Mouse (Mus musculus) 416B (cell line): ENCODE data around the gene Itgal.
"Not testable (repeated sequence)": the region's sequence is repeated elsewhere in the genome, so short reads cannot be mapped to it uniquely, and the experiment has no call there.

Experiments used
- DNase-seq: peaks from one replicate; pipeline ENCODE4 v3.0.0; 2011; ENCODE audit warnings: low read depth

Gene Itgal

DNA sequence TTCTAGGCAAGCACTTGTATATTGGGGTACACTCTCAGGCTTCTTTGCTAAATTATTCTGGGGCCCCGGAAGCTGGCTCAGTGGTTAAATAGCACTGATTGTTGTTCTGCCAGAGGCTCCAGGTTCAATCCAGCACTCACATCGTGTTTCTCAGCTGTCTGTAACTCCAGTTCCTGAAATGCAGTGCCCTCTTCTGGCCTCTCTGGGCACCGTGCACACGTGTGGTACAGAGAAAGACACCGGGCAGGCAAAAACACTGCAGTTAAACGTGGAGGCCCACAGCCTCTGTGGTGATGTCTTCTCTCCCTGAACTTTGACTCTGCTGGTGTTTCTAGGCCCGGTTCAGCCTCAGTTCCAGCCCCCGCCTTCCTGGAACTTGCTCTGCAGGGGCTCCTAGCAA lies 17.7 kb upstream of the Itgal start:
- peak; percentile 81 for DNase-seq

DNA sequence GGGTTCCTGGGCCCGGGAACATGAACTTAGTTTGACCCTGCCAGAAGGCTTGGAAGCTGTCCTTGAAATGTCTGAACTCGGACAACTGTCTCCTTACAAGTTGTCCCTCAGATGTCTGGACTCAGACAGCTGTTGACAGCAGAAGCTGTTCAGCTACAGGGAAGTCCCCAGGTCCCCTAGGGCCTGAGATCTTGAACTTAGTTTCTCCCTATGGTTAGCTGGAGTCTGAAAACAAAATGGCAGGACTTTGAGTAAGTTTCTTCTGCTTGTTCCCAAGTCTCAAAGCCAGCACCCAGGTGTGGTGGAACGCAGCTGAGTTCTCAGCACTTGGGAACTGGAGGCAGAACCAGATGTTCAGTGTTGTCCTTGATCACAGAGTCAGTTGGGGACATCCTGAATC lies 16.0 kb upstream of the Itgal start:
- DNase-seq: no peak

DNA sequence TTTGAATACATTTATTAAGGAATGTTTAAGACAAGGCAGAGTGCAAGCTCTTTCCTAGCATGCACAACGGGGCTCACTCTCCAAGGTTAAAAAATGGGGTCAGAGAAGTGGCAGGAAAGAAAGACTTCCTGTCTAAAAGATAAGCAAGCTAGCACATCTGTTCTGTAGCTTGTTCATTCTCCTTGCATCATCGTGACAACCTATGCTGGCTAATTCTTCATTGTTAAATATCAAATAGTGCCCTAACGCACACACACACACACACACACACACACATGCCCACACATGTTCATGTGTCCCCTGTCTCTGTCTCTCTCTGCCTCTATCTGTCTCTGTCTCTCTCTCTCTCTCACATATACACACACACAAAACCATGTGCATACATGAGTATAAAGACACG lies 14.9 kb upstream of the Itgal start:
- peak; percentile 93 for DNase-seq

DNA sequence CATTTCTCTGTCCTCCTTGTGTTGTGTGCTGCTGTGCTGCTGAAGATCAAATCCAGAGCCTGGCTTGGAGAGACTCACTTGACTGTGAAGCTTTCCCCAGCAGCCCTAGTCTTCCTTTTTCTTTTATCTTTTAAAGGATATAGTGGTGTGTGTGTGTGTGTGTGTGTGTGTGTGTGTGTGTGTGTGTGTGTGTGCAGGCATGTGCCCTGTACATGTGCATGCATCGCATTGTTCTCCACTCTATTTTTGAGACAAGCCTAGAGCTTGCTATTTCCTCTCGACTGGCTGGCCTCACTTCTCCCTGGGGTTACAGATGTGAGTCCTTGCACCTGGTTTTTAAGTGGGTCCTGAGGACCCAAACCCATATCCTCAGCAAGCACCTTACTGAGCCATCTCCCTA lies 13.9 kb upstream of the Itgal start:
- no peak for DNase-seq

DNA sequence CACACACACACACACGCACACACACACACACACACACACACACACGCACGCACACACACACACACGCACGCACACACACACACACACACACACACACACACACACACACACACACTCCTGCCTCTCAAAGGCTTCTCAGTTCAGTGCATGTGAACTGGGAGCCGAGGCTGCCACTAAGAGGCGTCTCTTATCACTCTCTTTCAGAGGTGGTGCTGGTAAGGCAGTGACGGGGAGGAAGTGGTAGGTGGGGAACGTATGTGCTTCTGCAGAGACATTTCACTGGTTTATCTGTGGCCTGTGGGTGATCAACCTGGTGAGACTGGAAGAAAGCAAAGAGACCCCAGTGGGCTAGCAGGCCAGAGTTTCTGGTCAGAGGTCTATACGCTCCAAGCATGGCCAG lies 10.9 kb upstream of the Itgal start:
- peak; percentile 74 for DNase-seq

DNA sequence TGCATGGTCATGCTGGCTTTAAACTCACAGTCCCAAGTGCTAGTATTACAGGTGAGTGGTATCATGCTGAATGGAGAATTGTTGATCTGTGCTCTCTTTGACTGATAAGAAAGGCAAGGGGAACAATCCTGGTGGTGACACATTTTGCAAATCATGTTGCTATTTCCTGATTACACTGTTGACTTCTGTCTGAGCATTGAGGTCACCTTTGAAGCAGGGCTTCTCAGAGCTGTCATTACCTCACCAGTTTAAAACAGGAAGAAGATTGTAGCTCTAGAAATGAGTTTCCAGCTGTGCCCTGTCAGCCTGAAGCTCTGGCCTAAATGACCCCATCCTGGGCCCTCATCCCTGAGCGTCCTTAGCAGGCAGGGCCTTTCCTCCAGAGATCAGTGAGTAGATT lies 8.1 kb upstream of the Itgal start:
- DNase-seq: peak; percentile 75

DNA sequence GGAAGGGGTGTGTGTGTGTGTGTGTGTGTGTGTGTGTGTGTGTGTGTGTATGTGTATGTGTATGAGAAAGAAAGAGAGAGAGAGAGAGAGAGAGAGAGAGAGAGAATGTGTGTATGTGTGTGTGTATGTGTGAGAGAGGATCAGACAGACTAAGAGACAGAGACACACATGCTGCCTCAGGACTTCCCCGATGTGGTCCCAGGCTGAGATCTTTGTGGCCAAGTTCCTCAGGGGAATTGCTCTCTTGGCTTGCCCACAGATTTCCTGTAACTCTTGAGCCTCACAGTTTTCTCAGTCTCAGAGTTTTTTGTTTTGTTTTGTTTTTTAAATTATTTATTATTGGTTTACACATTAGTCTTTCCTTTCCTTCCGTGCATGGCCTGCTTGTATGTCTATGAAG lies 6.8 kb upstream of the Itgal start:
- no peak for DNase-seq

DNA sequence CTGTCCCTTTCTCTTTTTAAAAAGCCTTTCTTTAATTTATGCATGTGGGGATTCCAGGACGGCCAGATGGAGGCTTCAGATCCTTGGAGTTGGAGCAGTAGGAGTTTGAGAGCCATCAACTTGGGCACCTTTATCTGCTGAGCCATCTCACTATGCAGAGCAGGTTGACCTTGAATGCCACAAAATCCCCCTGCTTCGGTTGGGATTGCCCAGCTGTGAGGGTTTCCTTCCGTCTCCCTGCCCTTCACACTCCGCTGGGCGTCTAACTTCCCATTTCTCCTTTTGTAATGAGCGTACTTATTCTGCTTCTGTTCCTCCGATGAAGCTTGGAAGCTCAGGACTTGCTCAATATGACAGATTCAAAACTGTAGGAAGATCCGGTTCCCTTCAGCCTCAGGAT lies 5.9 kb upstream of the Itgal start:
- peak; percentile 49 for DNase-seq

DNA sequence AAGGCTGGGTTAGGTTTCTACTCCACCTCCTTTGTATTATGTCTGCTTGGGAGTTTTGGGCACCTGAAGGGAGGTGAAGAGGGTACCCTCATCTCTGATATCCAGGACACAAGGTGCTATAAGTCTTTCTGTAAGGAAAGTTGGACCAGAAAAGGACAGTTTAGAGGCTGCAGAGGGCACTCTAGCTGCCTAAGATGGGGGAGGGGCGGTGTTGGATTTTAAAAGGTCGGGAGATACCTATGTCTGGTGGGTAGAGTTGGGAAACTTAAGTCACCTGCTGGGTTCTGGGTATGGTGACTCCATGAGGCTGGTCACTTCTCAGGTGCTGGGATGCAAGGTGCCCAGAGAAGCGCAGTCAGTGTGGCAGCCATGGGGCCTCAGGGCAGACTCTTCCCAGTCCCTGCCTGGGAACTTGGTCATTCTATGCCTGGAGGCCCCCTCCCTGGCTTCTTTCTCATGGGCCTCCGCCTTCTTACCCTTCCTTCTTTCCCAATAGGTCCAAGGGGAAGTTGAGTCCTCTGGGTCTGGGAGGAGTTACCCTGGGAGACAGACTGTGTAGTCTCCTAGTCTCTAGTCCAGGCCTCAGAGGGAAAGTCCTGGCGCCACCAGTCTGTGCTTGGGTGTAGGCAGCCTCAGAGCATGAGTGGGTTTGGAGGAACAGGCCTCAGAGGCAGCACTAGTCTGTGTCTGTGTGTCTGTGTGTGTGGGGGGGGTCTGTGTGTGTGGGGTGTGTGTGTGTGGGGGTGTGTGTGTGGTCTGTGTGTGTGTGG lies 911 bp downstream of the Itgal start:
- no peak for DNase-seq

DNA sequence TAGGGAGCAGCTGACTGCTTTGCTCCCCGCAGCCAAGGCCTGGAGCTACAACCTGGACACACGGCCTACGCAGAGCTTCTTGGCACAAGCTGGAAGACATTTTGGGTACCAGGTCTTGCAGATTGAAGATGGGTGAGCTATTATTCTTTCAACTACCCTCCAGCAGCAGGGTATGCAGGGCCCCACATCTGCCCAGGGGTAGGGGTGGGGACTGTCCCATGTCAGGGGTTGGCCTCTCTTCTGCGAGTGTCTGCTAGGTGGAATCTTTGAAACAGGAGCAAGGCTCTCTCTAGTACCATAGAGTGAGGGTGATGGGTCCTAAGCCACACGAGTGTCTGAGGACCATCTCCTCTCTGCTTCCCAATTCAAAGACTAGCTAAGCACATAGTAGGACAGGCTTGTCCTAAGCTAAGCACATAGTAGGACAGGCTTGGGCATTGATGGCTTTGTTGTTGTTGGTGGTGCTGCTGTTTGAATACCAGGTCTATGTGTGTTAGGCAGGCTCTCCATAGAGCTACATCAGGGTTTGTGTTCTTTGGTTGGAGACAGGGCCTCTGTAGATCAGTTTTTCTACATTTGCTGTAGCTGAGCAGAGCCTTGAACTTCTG lies 1.6 kb downstream of the Itgal start:
- no peak for DNase-seq

DNA sequence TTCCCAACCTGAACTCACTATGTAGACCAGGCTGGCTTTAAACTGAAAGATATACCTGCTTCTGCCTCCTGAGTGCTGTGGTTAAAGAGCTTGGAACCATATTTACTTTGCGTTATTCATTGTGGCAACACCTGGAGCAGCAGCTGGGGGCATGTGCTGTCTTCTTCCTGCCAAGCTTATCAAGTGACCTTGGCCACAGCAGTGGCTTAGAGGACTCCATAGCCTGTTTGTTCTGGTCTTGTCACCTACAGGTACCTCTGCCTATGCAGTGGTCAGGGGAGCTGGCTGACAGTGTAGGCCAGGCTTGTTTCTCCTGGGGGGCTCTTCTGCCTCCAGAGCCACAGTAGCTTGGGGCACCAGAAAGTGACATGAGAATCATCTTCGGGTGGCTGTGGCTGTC lies 12.4 kb downstream of the Itgal start:
- DNase-seq: no peak

DNA sequence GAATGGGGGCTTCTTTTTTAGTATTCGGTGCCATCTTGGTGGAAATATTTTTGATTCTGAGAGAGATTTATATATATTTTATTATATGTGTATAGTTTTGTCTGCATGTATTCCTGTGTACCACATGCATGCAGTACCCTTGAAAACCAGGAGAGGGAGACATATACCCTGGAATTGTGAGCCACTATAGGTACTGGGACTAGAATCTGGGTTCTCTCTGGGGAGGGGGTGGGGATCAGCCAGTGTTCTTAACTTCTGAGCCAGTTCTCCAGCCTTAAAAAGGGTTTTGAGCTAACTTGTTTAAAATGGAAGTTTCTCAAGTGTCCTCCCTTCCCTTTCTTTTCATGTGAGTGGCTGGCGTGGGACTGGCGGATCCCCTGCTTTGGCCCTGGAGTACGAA lies 12.8 kb downstream of the Itgal start:
- DNase-seq: peak; percentile 74

DNA sequence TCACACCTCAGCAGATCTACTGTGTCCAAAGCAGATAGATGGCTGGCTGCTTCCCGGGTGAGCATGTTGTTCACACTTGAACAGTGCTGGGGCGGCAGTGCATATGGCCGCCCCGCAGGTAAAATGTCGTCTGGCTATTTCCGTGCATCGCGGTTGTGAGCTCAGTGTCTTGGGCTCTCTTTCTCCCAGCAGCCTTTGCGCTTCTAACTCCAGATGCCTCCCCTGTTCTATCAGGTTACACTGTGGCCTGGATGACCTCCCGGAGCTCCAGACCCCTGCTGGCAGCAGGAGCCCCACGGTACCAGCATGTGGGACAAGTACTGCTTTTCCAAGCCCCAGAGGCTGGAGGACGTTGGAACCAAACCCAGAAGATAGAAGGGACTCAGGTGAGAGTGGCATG lies 13.9 kb downstream of the Itgal start:
- DNase-seq: no peak

DNA sequence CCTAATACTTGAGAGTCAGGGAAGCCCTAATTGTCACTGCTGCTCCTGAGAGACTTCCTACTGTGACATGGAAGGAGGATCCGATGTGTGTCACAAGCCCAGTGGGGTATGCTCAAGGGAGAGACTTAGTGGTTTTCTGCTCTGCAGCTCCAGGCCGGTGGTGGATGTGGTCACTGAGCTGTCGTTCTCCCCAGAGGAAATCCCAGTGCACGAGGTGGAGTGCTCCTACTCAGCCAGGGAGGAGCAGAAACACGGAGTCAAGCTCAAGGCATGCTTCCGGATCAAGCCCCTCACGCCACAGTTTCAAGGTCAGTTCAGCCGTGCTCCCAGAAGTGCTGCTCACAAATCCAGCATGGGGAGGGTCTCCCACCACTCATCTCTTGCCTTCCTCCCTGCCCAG lies 17.9 kb downstream of the Itgal start:
- no peak for DNase-seq

DNA sequence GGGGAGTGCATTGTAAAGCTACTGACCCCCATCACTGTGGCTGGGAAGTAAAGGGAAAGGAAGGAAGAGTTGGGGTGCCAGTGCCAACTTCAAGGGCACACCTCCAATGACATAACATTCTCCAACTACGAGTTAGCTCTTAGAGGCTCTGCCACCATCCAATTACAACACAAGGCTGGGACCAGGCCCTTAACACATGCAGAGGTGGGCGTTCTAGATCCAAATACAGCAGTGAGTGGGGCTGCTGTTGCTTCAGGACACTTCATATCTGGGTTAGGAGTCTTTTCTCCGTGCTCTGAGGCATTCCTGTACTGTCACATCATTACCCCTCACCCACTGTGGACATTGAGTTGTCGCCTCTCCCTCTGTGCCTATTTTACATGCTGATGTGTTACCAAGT lies 25.0 kb downstream of the Itgal start:
- no peak for DNase-seq

DNA sequence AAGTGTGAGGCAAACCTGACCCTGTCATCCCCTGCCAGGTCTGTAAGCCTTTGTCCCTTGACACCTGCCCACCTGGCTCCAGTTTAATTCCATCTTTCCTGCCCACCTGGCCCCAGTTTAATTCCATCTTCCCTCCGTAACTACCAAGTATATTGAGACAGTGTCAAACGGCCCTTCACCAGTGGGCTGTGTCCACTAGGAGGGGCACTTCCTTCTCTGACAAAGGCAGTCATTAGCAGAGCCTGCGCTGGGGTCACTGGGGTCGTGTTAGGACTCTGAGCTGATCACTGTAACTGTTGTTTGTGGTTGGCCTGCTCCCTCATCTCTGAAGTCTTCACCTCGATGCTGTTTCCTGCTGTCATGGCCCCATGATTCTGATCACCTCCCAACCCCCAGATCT lies 26.0 kb downstream of the Itgal start:
- DNase-seq: peak; percentile 32

DNA sequence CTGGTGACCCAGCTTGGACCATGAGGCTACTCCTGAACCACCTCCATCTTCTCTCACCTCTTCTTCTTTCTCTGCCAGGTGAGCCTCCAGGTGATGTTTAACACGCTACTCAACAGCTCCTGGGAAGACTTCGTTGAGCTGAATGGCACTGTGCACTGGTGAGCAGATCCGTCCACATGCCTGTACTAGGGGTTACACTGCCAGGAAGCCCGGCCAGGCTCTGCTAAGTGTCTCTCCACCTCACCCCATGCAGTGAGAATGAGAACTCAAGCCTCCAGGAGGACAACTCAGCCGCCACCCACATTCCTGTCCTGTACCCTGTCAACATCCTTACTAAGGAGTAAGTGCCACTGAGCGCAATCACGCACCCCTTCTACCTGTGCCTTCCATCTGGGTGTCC lies 28.9 kb downstream of the Itgal start:
- DNase-seq: no peak

DNA sequence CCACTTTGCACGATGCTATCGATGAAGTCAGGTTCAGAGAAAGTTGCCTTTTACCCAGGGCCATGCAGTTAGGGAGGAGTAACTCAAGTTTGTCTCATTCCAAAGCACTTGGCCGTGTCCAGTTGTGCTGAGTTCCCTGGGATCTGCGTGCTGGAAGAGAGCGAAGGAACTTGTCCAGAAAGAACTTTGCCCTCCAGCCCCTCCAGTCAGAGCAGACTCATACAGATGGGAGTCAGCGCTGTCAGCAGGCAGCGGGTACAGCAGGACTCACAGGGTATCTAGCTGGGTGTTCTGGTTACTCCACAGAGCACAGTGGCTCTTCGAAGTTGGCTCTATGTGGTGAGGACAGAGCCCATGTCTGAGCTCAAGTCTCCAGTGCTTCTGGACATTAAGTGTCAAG lies 29.5 kb downstream of the Itgal start:
- no peak for DNase-seq

DNA sequence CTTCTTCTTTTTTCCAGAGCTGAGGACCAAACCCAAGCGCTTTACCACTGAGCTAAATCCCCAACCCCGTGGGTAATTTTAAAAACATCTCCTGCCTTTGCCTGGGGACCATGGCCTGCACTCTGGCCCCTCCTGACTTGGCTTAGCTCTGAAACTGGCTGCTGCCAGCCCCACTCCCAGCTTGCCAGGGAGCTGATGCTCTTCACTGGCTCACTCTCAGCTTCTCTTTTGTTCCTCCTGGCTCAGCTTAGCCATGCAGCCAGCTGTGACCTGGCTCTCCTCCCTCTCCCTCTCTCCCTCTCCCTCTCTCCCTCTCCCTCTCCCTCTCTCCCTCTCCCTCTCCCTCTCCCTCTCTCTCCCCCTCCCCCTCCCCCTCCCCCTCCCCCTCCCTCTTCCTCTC lies 30.6 kb downstream of the Itgal start:
- DNase-seq: no peak

DNA sequence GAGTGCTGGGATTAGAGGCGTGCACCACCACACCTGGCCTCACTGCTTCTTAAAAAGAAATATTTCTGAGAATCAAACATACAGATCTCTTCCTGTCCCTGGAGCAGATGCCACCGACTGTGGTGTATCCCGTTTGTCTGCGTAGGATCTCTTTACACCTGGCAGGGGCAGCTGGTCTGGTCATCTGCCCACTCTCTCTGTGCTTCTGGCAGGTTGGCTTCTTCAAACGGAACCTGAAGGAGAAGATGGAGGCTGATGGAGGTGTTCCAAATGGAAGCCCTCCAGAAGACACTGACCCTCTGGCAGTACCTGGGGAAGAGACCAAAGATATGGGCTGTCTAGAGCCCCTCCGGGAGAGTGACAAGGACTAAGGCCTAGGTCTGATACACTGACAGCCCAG lies 37.2 kb downstream of the Itgal start:
- no peak for DNase-seq

DNA sequence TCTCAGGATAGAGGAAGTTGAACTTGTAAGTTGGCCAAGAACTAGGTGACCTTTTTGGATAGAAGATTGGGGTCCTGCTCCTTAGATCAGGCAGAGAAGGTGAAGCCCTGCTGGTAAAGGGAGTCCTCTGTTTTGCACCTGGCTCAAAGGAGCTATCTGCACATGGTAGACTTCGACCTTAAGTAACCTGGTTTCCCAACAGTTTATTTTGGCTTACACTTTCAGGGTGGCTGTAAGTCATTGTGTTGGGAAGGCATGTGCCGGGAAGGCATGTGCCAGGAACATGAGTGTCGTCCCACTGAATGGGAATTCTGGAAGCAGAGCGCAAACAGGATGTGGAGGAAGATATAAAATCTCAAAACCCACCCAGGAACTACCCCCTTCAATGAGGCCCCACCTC lies 39.5 kb downstream of the Itgal start:
- DNase-seq: no peak

DNA sequence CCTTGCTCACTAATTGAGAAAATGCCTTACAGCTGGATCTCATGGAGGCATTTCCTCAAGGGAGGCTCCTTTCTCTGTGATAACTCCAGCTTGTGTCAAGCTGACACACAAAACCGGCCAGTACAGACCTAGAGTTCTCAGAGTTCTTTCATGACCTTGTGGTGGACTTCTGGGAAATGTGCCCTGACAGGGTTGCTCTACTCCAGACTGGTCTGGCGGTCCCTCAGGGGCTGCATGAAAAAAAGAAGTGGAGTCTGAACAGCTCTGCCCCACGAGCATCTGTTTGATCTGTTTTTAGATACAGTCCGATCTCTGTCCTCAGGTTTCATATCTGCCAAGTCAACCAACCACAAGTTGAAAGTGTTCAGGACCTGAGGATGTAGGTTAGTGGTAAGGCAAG lies 41.6 kb downstream of the Itgal start:
- DNase-seq: no peak

DNA sequence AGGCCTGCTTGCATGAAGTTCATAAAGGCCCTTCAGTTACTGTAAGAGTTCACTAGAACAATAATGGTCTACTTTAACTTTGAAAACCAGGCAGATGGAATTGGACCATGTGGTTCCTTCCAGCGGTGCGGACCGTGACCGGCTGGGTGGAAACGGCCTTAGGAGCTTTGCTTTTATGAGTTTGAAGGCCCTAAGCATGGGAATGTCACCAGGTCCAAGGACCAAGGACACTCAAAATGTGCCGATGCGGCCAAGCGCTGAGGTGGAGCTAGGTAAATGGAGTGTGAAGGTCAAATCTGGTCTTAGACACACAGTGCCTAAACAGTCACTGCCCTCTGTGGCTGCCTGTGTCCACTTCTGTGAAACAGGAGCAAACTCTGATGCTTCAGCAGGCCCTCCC lies 45.3 kb downstream of the Itgal start:
- no peak for DNase-seq

DNA sequence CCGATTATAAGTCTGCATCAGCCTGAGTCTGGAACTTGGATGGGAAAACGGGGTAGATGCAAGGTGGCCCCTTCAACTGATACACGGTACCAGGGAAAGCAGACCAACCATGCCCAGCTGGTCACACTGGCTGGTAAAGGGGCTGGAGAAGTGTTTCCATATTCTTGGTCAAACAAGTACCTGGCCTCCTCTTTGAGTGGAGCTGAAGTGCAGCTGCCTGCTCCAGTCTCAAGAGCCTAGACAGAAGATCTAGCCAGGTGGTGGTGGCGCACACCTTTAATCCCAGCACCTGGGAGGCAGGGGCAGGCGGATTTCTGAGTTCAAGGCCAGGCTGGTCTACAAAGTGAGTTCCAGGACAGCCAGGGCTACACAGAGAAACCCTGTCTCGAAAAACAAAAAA lies 45.8 kb downstream of the Itgal start:
- not testable (repeated sequence) for DNase-seq
